Mouse (Mus musculus) gastrocnemius, adult 2 months (tissue): ENCODE measurements around the gene Pde2a. TPM values are rescaled to one million over a fixed set of nuclear protein-coding genes. Genes with fewer than 3 reads are reported as not detected.
A peak's percentile ranks its signal among the peaks of the same experiment; 100 is the strongest.

Experiments
- DNase-seq: peaks from one replicate; pipeline ENCODE4 v3.0.0; 2022
- H3K27ac ChIP-seq: fragments of 200-600 bp; 2 replicates; pipeline ENCODE4 v1.8.1; 2022; ENCODE audit warnings: mild to moderate bottlenecking
- H3K4me3 ChIP-seq: fragments of 200-600 bp; 2 replicates; pipeline ENCODE4 v1.8.1; 2022; ENCODE audit warnings: mild to moderate bottlenecking, moderate library complexity
- CTCF ChIP-seq: fragments of 200-600 bp; IDR thresholded peaks from 2 replicates; pipeline ENCODE4 v1.8.1; 2022; ENCODE audit warnings: antibody characterized with exemption, mild to moderate bottlenecking, moderate library complexity
- intact Hi-C: fragments of 180-260 bp; cut with DNase I; formaldehyde crosslinking; loops from one replicate; pipeline ENCODE4 v1.15.1; 2025
- total RNA-seq, 2 experiments: library from RNA; stranded (reverse); gene quantifications; 2 replicates each; pipeline ENCODE4 v1.2.3; 2021

Gene Pde2a
- total RNA-seq, 2 experiments from 2014 or later, result 21.2 to 28.5 TPM

GRCm38 (mm10) chr7:101521696-101522095 lies 100.2 kb downstream of the Pde2a start:
- DNase-seq, result no peak
- Histone ChIP-seq H3K27ac (no peak overlapping the region), H3K4me3 (no peak overlapping the region)
- TF ChIP-seq CTCF, result no peak
- intact Hi-C loops, result no loop called here

- Histone ChIP-seq H3K27ac (no peak overlapping the region), H3K4me3 (no peak overlapping the region)
- DNase-seq, result no peak
- no peak for TF ChIP-seq CTCF
- intact Hi-C loops, result no loop called here
Observed at GRCm38 (mm10) chr7:101523205-101523604, 101.7 kb downstream of the Pde2a start.

GRCm38 (mm10) chr7:101526484-101526883 lies 105.0 kb downstream of the Pde2a start:
- intact Hi-C loops, result no loop called here
- DNase-seq, result no peak
- TF ChIP-seq CTCF, result no peak

GRCm38 (mm10) chr7:101534428-101534827 lies 112.9 kb downstream of the Pde2a start:
- TF ChIP-seq CTCF, result no peak
- Histone ChIP-seq H3K27ac (no peak overlapping the region), H3K4me3 (no peak overlapping the region)
- no peak for DNase-seq
- intact Hi-C loops, result no loop called here

More at GRCm38 (mm10) chr7:101526484-101526883, 105.0 kb downstream of the Pde2a start:
- no peak overlapping the region for H3K27ac ChIP-seq
- no peak overlapping the region for H3K4me3 ChIP-seq

DNA sequence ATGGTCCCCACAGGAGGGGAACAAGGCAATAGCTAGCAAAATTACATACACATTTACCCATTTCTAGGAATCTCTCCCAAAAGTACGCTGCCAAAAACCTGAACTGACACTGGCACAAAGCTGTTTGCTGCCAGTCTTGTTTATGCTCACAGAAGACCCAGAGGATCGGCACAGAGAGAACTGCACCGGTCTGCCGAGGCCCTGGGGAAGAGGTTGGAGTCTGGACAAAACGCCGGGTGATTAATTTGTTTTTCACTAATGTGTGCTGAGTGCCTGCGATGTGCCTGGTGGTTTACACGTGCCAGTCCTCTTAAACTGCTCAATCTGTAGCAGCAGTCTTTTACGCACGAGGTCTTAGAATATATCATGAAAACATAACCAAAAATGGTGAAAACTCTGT lies 113.6 kb downstream of the Pde2a start:
- Histone ChIP-seq H3K27ac (no peak overlapping the region), H3K4me3 (no peak overlapping the region)
- intact Hi-C loops, result no loop called here
- no peak for DNase-seq
- TF ChIP-seq CTCF, result no peak

DNA sequence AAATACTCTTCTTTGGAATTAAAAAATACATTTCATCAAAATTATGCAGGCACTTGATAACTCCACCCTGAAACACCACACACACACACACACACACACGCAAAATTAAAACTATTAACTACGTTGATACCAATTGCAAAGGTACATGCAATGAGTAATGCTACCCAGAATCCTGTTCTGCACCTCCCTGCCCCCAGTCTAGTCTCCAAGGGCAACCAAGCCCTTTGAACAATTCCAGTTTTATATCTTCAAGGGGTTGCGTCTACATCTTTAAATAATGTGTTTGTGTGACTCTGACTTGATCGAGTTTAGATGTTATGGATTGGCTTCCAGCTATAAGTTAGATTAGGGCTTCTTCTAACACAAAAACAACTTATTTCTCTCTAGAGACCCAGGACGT lies 114.0 kb downstream of the Pde2a start:
- no peak overlapping the region for H3K4me3 ChIP-seq
- TF ChIP-seq CTCF, result no peak
- intact Hi-C loops, result no loop called here
- DNase-seq, result no peak
- H3K27ac ChIP-seq, result no peak overlapping the region

- intact Hi-C loops, result no loop called here
- no peak for TF ChIP-seq CTCF
- Histone ChIP-seq H3K27ac (peak overlapping the region; percentile 82), H3K4me3 (peak overlapping the region; percentile 53)
- DNase-seq, result no peak
Observed at GRCm38 (mm10) chr7:101537541-101537940, 116.0 kb downstream of the Pde2a start.

- peak; percentile 28 for DNase-seq
- peak overlapping the region; percentile 82 for H3K27ac ChIP-seq
- peak; percentile 77 for TF ChIP-seq CTCF
- peak overlapping the region; percentile 53 for H3K4me3 ChIP-seq
- intact Hi-C loops, result loop anchor here (1.0 kb wide), 1 partner anchor 88 kb away; no protein-coding TSS in a partner anchor
Observed at GRCm38 (mm10) chr7:101538141-101538933, 116.8 kb downstream of the Pde2a start.

- Histone ChIP-seq H3K27ac (no peak overlapping the region), H3K4me3 (no peak overlapping the region)
- intact Hi-C loops, result loop anchor here (5.0 kb wide), 1 partner anchor 112 kb away; no protein-coding TSS in a partner anchor
- no peak for TF ChIP-seq CTCF
- DNase-seq, result no peak
Observed at GRCm38 (mm10) chr7:101539774-101540173, 118.3 kb downstream of the Pde2a start.

DNA sequence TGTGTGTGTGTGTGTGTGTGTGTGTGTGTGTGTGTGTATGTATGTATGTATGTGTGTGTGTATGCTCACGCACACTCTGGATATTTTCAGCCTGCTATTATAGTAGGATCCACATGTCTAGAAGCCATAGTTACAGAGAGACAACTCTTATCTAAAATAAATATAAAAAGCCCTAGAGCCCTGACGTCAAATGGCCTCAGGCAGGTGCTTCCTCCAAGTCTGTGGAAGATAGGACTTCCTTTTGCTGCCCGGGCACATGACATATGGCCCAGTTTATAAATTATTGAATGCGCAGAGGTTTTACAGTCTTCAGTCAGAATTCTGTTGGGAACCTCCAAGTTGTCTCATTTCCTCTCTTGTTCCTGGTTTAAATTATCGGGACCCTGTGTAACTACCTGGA lies 119.2 kb downstream of the Pde2a start:
- TF ChIP-seq CTCF, result no peak
- intact Hi-C loops, result loop anchor here (5.0 kb wide), 1 partner anchor 113 kb away; no protein-coding TSS in a partner anchor

DNA sequence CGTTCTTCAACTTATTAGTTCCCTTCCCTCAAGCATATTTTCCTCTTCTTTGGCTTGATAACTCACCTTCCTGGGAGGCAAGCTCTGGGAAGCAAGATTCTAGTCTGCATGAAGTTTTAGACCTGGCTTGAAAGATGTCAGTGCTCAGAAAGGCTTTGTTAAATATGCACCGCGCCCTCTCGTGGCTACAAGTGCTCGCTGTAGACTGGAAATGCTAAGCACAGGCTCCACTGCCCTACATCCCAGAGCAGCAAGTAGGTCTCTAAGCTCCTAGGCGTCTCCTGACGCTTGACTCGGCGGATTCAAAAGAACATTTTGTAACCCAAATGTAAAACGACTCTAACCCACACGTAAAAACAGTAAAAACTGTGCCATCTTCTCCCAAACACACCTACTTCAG lies 119.6 kb downstream of the Pde2a start:
- TF ChIP-seq CTCF, result peak; percentile 85
- H3K4me3 ChIP-seq, result peak overlapping the region; percentile 43
- intact Hi-C loops, result loop anchor here (5.0 kb wide), 1 partner anchor 114 kb away; no protein-coding TSS in a partner anchor
- no peak overlapping the region for H3K27ac ChIP-seq
- DNase-seq, result peak; percentile 70

More for the DNA sequence above, 119.2 kb downstream of the Pde2a start:
- no peak for DNase-seq
- no peak overlapping the region for H3K4me3 ChIP-seq
- H3K27ac ChIP-seq, result no peak overlapping the region

DNA sequence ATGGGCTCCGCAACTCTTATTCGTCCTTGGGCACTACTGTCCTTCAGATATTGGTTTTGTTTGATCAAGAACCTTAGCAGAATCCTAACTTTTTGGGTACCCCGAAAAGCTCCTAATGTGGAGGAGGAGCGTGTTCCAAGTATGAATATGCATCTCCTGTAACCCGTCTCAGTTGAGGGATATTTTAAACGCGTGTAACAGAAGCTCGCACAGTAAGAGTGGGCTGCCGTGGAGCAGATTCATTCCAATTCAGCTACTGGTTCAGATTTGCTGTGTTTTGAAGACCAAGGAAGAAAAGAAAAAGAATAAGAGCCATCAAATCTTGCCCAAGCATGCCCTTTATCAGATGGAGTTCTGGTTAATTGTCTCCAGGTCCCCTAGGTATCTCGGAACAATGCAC lies 120.2 kb downstream of the Pde2a start:
- intact Hi-C loops, result loop anchor here (5.0 kb wide), 1 partner anchor 114 kb away; no protein-coding TSS in a partner anchor
- no peak for TF ChIP-seq CTCF
- no peak overlapping the region for H3K27ac ChIP-seq
- DNase-seq, result no peak
- H3K4me3 ChIP-seq, result peak overlapping the region; percentile 43

DNA sequence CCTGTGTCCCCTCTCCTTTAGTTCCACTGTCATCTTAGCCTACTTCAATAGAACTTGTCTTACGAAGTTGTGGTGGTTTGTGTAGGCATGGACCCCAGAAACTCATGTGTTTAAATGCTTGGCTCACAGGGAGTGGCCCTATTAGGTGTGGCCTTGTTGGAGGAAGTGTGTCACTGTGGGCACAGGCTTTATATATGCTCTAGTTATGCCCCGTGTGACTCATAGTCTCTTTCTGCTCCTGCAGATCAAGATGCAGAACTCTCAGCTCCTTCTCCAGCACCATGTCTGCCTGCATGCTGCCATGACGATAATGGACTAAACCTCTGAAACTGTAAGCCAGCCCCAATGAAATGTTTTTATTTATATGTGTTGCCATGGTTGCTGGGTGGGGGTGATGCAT lies 126.2 kb downstream of the Pde2a start:
- DNase-seq, result no peak
- H3K4me3 ChIP-seq, result no peak overlapping the region
- no peak for TF ChIP-seq CTCF
- no peak overlapping the region for H3K27ac ChIP-seq
- intact Hi-C loops, result no loop called here

DNA sequence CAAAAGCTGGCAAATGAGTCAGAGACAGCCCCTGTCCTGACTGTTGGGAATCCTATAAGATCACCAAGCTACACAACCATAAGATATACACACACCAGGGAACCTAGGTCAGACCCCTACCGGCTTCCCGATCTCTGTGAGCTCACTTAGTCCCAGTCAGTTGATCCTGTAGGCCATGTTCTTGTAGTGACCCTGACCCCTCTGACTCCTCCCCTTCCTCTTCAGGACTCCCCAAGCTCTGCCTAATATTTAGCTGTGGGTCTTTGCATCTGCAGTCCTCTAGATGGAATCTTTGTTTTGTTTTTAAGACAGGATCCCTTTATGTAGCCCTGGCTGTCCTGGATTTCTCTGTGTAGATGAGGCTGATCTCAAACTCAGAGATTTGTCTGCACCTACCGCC lies 127.8 kb downstream of the Pde2a start:
- intact Hi-C loops, result no loop called here
- TF ChIP-seq CTCF, result no peak
- Histone ChIP-seq H3K27ac (no peak overlapping the region), H3K4me3 (no peak overlapping the region)
- no peak for DNase-seq
